Mouse (Mus musculus) forebrain, postnatal 0 days (tissue): ENCODE data around the gene Trrap. TPM values are rescaled to one million over a fixed set of nuclear protein-coding genes. Genes with fewer than 3 reads are reported as not detected.
A peak's percentile ranks its signal among the peaks of the same experiment; 100 is the strongest.

Experiments
- ATAC-seq: fragments of 200-750 bp; cut with Nextera tagmentation; 2 replicates; pipeline ENCODE4 v1.8.0; 2017; ENCODE audit warnings: mild to moderate bottlenecking, moderate library complexity
- DNase-seq: peaks from one replicate; pipeline ENCODE4 v3.0.0-alpha.2; 2015
- H3K27ac ChIP-seq: fragments of 300-500 bp; sonication (generic); 2 replicates; pipeline ENCODE4 v1.5.1; 2014; ENCODE audit warnings: low read depth, mild to moderate bottlenecking, antibody characterized with exemption, low read length, moderate library complexity, mixed read lengths
- H3K27me3 ChIP-seq: fragments of 300-500 bp; sonication (generic); 2 replicates; pipeline ENCODE4 v1.6.1; 2014; ENCODE audit warnings: mild to moderate bottlenecking, low read length, mixed read lengths; ENCODE audit not compliant: insufficient read depth
- H3K36me3 ChIP-seq: fragments of 300-500 bp; sonication (generic); 2 replicates; pipeline ENCODE4 v1.6.1; 2014; ENCODE audit warnings: mild to moderate bottlenecking, moderate library complexity; ENCODE audit not compliant: insufficient read depth
- H3K4me1 ChIP-seq: fragments of 300-500 bp; sonication (generic); 2 replicates; pipeline ENCODE4 v1.6.1; 2014; ENCODE audit warnings: antibody characterized with exemption; ENCODE audit not compliant: insufficient read depth
- H3K4me2 ChIP-seq: fragments of 300-500 bp; sonication (generic); 2 replicates; pipeline ENCODE4 v1.6.1; 2014; ENCODE audit warnings: low read depth, mild to moderate bottlenecking, moderate library complexity
- H3K4me3 ChIP-seq: fragments of 300-500 bp; sonication (generic); 2 replicates; pipeline ENCODE4 v1.5.1; 2014; ENCODE audit warnings: low read depth, low read length, mixed read lengths
- H3K9ac ChIP-seq: fragments of 300-500 bp; sonication (generic); 2 replicates; pipeline ENCODE4 v1.6.1; 2014; ENCODE audit warnings: mild to moderate bottlenecking
- H3K9me3 ChIP-seq: fragments of 300-500 bp; sonication (generic); 2 replicates; pipeline ENCODE4 v1.6.1; 2016; ENCODE audit warnings: low read length
- CTCF ChIP-seq: sonication (generic); IDR thresholded peaks from 2 replicates; pipeline ENCODE4 v1.5.1; 2016; ENCODE audit warnings: antibody characterized with exemption, control low read depth, low read depth
- WGBS: fragments of 180-500 bp; shearing (Covaris S2); extraction: QIAGEN DNeasy Blood & Tissue Kit; methylation state at CpG from one replicate; pipeline ENCODE4 v1.1.7; 2014; 5-methylcytosine and 5-hydroxymethylcytosine counted together
- microRNA-seq, 2 experiments: library from miRNA; unstranded; fragments of <30 nt; microRNA quantifications; one replicate each; pipeline ENCODE4; 2016
- polyA plus RNA-seq: library from polyadenylated mRNA; unstranded; fragments of >200 nt; fragmentation: Nextera tagmentation; extraction: Ambion mirVana; gene quantifications from 2 replicates; pipeline ENCODE4 v1.2.1, GENCODE M21; 2015
- total RNA-seq: library from RNA; depleted of rRNA; stranded (reverse); fragments of >200 nt; gene quantifications from 2 replicates; pipeline ENCODE4 v1.2.3, GENCODE M21; 2014; rRNA removed

The Trrap gene
- total and polyA plus RNA-seq, 2 experiments from 2014 or later: 47.1 to 125 TPM

- DNase-seq (no peak), ATAC-seq (no peak)
- Histone ChIP-seq H3K9me3 (no peaks in the 10 kb centered on the region), H3K4me2 (no peak overlapping the region), H3K27me3 (no peaks in the 10 kb centered on the region), H3K4me3 (no peak overlapping the region), H3K4me1 (no peaks in the 10 kb centered on the region), H3K9ac (no peak overlapping the region), H3K27ac (no peak overlapping the region), H3K36me3 (peaks cover 57% of the 10 kb centered on the region)
- 51% methylated on average over 7 of the region's 7 CpGs for whole genome bisulfite sequencing
- TF ChIP-seq CTCF: no peak
Observed at GRCm38 (mm10) chr5:144898448-144899052, 131.0 kb downstream of the Trrap start.

DNA sequence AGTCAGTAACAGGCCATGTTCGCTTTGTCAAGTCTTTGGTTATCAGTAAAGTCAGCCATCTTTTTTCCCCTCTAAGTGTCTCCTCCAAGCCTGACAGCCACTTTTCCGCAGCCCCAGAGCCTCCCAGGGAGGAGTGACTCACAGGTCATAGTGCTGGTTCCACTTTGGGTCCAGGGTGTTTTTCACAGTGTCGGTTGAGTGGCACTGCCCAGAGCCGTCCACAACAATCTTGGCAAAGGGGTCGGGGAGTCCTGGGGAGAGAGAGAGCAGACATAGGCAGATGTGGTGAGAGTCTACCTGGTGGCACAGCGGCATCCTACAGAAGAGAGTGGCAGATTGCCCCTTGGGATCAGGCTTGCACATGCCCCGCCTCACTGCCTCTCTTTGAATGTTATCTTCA lies 133.5 kb downstream of the Trrap start:
- H3K27ac ChIP-seq: no peak overlapping the region
- ATAC-seq (no peak), DNase-seq (no peak)
- no peaks in the 10 kb centered on the region for H3K27me3 ChIP-seq
- no peak for TF ChIP-seq CTCF
- no peak overlapping the region for H3K4me3 ChIP-seq
- no peaks in the 10 kb centered on the region for H3K4me1 ChIP-seq
- no peak overlapping the region for H3K9ac ChIP-seq
- peaks cover 40% of the 10 kb centered on the region for H3K36me3 ChIP-seq
- H3K4me2 ChIP-seq: no peak overlapping the region
- 85% methylated on average over 7 of the region's 7 CpGs for WGBS
- H3K9me3 ChIP-seq: no peaks in the 10 kb centered on the region

- Histone ChIP-seq H3K27me3 (no peaks in the 10 kb centered on the region), H3K9ac (no peak overlapping the region), H3K9me3 (no peaks in the 10 kb centered on the region), H3K36me3 (peaks cover 38% of the 10 kb centered on the region), H3K4me1 (no peaks in the 10 kb centered on the region), H3K4me2 (no peak overlapping the region), H3K4me3 (no peak overlapping the region), H3K27ac (no peak overlapping the region)
- DNase-seq (no peak), ATAC-seq (no peak)
- 68% methylated on average over 10 of the region's 10 CpGs for WGBS
- no peak for TF ChIP-seq CTCF
Observed at GRCm38 (mm10) chr5:144901791-144902190, 134.3 kb downstream of the Trrap start.

GRCm38 (mm10) chr5:144904356-144905134 lies 137.0 kb downstream of the Trrap start:
- H3K4me1 ChIP-seq: no peaks in the 10 kb centered on the region
- no peak overlapping the region for H3K4me2 ChIP-seq
- H3K36me3 ChIP-seq: peaks cover 16% of the 10 kb centered on the region; the same call in 1 of the 2 replicates
- WGBS: 80% methylated on average over 12 of the region's 12 CpGs
- no peak overlapping the region for H3K27ac ChIP-seq
- ATAC-seq (no peak), DNase-seq (no peak)
- no peak overlapping the region for H3K4me3 ChIP-seq
- no peaks in the 10 kb centered on the region for H3K9me3 ChIP-seq
- H3K9ac ChIP-seq: no peak overlapping the region
- no peak for TF ChIP-seq CTCF
- no peaks in the 10 kb centered on the region for H3K27me3 ChIP-seq

GRCm38 (mm10) chr5:144907591-144907990 lies 140.1 kb downstream of the Trrap start:
- ATAC-seq (no peak), DNase-seq (no peak)
- Histone ChIP-seq H3K4me3 (no peak overlapping the region), H3K9me3 (no peaks in the 10 kb centered on the region), H3K27ac (no peak overlapping the region), H3K36me3 (0 out of 2 replicates have a peak, but pooled peaks cover 2% of the 10 kb centered on the region), H3K4me1 (no peaks in the 10 kb centered on the region), H3K4me2 (no peak overlapping the region), H3K9ac (no peak overlapping the region), H3K27me3 (no peaks in the 10 kb centered on the region)
- TF ChIP-seq CTCF: peak; percentile 54
- 56% methylated on average over 2 of the region's 2 CpGs for WGBS

Small RNAs within 50 kb of the gene (microRNA-seq; reads per million reads assigned to microRNA genes)
- gene Mir7039: 0 to 0.77 reads per million in 2 experiments

Other genes with a start within 250 kb of the Trrap start
- gene Nptx2, start 221.8 kb upstream of the Trrap start, total RNA-seq: 22.5 and 33.1 TPM in 2 replicates
- gene Nptx2, start 221.8 kb upstream of the Trrap start, polyA plus RNA-seq: 5.1 and 6.9 TPM in 2 replicates
- gene Tmem130, start 5.9 kb upstream of the Trrap start, total RNA-seq: 164 and 262 TPM in 2 replicates
- gene Tmem130, start 5.9 kb upstream of the Trrap start, polyA plus RNA-seq: 175 and 379 TPM in 2 replicates
- gene Smurf1, start 198.1 kb downstream of the Trrap start, total RNA-seq: 49.2 and 55.5 TPM in 2 replicates
- gene Smurf1, start 198.1 kb downstream of the Trrap start, polyA plus RNA-seq: 15.3 and 21.6 TPM in 2 replicates